Mouse (Mus musculus) liver, adult (tissue): ENCODE measurements around the gene Esrra.
A peak's percentile ranks its signal among the peaks of the same experiment; 100 is the strongest.

Experiments used
- GATA4 ChIP-seq: IDR thresholded peaks from 2 replicates; pipeline ENCODE4 v1.6.1; 2014; ENCODE audit warnings: mild to moderate bottlenecking, low read length; ENCODE audit not compliant: insufficient replicate concordance

Esrra gene

DNA sequence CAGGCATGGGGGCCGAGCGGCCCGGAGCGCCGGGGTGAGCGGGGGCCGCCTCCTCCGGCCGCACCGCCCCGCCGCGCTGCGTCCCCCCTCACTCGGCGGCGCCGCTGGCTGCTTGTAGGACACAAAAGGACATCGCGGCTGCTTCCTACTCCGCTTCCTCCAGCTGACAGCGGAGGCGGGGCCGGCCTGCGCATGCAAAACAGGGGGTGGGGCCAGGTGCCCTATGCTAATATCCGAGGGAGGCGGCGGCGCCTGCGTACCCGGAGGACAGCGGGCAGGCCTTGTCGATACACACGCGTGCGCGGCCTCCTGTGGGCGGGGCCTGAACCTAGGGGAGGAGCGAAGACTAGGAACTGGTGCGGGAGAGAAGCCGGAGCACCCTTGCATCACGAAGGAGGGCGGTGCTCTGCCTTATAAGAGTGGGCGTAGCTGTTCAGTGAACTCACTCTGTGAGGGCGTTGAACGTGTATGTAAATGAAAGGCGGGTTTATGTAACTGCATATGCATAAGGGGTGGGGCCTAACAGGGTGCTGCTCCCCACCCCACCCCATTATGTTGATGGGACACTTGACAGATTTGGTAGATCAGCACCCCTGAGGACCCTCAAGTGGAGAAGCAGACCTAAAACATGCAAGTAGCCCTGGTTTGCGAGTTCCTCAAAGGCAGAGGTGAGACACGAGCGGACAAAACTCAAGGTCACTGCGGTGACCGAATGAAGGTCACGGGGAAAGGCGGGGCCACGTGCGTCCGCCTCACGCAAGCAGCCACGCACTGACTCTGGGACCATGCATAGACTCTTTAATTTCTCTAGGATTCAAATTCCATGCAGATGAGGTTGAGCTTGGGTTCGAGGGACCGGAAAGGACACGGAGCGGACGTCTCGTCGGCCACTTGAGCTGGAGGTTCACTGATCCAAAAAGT lies at the start of gene Esrra:
Gene Esrra (minus strand): TSS at position 167 of the 921 bp plus-strand sequence.
- no peak for TF ChIP-seq GATA4

DNA sequence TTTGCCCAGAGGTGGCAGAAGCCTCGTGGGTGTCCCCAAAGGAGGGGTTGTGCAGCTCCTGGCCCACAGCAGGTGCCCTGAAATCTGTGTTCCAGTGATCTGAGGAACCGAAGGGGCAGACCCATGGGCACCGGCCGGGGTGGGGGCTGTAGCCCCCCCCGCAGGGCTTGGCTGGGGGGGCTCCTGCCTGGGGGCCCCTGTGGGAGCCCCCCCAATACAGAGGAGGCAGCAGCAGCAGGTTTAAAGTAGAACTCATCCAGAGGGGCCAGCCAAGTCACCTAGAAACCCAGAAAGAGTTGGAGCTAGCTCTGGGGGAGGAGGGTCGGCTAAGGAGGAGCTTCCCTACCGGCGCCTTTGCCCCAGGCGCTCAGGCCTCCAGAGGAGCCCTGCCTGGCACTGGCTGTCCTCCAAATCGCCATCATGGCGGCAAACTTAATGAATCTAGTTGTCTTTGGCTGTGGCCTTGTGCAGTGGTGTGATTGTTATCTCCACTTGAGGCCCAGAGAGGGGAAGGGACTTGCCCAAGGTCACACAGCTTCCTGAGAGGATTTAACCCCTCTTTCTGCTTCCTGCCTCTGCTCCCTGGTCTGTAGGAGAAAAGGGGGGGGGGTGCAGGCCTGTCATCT lies 49.0 kb upstream of the Esrra start:
- TF ChIP-seq GATA4 = no peak

- no peak for TF ChIP-seq GATA4
Observed at GRCm38 (mm10) chr19:6969665-6970381, 48.2 kb upstream of the Esrra start.

DNA sequence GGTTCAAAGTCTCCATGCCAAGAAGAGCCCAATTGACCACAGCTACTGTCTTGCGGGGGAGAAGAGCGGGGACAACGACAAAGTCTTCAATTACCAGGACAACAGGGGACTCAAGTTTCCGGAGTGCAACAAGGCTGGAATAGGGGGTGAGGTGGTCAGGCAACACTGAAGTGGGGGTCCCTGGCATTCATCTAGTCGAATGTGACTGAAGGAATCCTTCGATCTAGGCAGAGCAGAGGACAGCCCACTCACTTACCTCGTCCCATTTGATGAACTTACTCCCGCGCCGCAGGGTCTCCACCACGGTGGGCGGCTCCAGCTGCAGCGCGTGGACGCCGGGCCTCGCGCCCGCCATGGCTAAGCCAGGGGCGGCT lies 47.7 kb upstream of the Esrra start:
- TF ChIP-seq GATA4 = no peak

DNA sequence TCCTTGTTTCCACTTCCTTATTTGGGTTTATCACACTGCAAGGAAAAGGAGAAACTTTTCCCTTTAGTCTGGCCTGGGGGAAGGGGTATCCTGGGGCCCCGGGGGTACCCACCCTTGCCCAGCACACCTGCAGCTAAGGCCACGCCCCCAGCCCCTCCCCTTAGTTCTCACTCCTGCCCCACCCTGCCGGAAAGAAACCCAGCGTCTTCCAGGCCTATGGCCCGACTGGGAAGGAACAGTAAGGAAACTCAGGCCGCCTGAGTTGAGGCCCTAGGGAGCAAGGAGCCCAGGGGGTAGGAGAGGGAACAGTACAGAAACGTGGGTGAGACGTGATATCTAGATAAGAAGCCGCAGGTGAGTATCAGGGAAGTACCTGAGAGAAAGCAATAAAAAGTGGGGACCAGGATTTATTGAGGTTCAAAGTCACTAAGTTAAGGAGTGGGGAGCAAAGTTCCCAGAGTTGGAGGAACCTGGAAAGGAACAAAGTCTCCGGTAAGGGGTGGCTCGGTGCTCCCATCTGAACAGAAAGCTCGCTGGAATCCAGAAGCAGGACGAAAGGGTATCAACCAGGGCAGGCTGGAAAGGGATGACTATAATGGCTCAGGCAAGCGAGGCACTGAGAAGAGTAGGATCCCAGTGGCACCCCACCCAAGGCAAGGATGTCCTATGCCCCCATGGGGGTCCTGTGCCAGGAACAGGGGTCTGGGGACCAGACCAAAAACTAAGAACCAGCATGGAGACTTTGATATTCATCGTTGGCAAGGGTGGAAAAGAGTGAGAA lies 47.1 kb upstream of the Esrra start:
- TF ChIP-seq GATA4 = no peak

GRCm38 (mm10) chr19:6956461-6956860 lies 34.8 kb upstream of the Esrra start:
- no peak for TF ChIP-seq GATA4

GRCm38 (mm10) chr19:6955424-6955823 lies 33.8 kb upstream of the Esrra start:
- no peak for TF ChIP-seq GATA4

DNA sequence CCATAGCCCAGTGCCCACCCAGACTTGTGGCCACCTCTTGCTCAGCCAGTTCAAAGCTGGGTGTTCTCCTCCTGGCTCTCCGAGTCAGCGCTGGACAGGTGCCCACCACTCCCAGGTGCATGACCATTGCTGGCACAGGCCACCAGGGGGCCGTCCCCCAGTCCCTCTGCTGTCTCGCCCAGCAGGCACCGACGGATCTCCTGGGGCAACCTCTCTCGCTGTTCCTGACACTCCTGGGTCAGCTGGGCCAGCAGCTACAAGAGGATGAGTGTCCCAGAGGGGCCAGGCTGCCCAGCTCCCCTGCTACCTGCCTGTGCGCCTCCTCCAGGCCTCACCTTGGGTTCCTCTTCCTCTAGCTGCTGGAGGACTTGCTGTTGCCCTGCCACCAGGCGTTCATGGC lies 32.4 kb upstream of the Esrra start:
- TF ChIP-seq GATA4 = no peak

DNA sequence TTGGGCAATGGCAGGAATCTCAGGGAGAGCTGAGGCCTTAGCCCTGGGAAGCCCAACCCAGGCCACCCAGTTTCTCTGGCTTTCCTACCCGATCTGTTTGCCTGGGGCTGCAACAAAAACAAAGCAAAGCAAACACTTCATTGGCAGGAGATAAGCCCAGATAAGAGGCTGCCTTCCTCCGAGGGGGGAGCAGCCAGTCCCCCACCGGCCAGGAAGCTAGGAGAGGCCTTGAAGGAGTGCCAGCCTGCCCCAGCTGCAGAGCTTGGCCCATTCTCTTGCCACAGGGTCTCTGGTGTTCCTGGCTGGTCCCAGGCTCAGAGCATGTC lies 31.1 kb upstream of the Esrra start:
- peak; percentile 98 for TF ChIP-seq GATA4

GRCm38 (mm10) chr19:6951994-6952711 lies 30.5 kb upstream of the Esrra start:
- 0 out of 2 replicates have a peak, but pooled peaks have one; percentile 34 for TF ChIP-seq GATA4

GRCm38 (mm10) chr19:6951381-6951968 lies 29.9 kb upstream of the Esrra start:
- no peak; the same call in 1 of the 2 replicates for TF ChIP-seq GATA4

- TF ChIP-seq GATA4 = no peak
Observed at GRCm38 (mm10) chr19:6950613-6951153, 29.1 kb upstream of the Esrra start.

DNA sequence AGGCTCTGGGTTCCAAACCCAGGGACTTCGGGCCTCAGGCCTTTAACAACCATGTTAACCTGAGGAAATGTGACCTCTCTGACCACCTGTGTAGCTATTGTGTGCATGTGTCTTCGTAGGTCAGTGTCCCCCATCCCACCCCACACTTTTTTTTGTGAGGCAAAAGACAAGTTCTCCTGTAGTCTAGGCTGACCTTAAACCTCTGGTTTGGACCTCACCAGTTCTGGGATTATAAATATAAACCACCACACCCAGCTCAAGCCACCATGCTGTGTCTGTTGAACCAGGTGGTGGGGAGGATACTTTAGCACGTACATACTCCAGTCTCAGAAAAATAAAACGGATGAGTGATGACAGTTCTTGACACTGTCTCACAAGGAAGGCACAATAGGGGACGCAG lies 28.3 kb upstream of the Esrra start:
- no peak for TF ChIP-seq GATA4

DNA sequence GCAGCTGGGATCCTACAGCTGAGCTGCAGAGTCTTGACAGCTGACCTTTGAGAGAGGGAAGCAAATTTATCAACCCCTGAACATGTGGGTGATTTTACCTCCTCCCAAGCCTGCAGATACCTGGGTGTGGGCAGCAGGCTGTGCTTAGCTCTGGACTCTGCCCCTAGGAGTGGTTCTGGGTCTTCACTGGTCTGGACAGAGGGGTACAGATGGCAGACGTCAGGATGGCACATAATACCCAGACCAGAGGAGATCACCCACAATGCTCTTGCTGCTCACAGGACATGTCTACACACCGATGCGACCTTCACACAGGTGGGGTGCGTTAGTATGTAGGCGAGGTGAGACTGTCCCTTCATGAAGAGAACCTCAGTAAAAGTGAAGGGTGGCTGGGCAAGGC lies 27.9 kb upstream of the Esrra start:
- no peak for TF ChIP-seq GATA4
